Mouse (Mus musculus): ENCODE results near the gene Ppp1r14a.

The Ppp1r14a gene

GRCm38 (mm10) chr7:29303738-29304462, 14.8 kb downstream of the Ppp1r14a start, which contains the start of gene Dpf1:
Gene Dpf1 (plus strand): TSS chr7:29303951.
- peak; percentile 52 to 61 for DNase-seq (ENCODE audit: low spot score in 2 of 2)

GRCm38 (mm10) chr7:29304463-29305262, 15.6 kb downstream of the Ppp1r14a start:
- DNase-seq (ENCODE audit: low spot score in 2 of 2), result no peak

GRCm38 (mm10) chr7:29305263-29305988, 16.3 kb downstream of the Ppp1r14a start:
- DNase-seq (ENCODE audit: low spot score in 2 of 2), result no peak

GRCm38 (mm10) chr7:29306108-29306507, 17.0 kb downstream of the Ppp1r14a start:
- no peak for DNase-seq (ENCODE audit: low spot score in 2 of 2)

- DNase-seq (ENCODE audit: low spot score in 2 of 2), result no peak
Observed at GRCm38 (mm10) chr7:29306619-29307018, 17.5 kb downstream of the Ppp1r14a start.

GRCm38 (mm10) chr7:29307350-29308104, 18.4 kb downstream of the Ppp1r14a start:
- DNase-seq (ENCODE audit: low spot score in 2 of 2), result peak; percentile 85 to 87

GRCm38 (mm10) chr7:29309221-29309721, 20.2 kb downstream of the Ppp1r14a start:
- no peak for DNase-seq (ENCODE audit: low spot score in 2 of 2)

GRCm38 (mm10) chr7:29309749-29310148, 20.6 kb downstream of the Ppp1r14a start:
- DNase-seq (ENCODE audit: low spot score in 2 of 2), result no peak

GRCm38 (mm10) chr7:29313051-29313450, 23.9 kb downstream of the Ppp1r14a start:
- DNase-seq (ENCODE audit: low spot score in 2 of 2), result no peak

- no peak for DNase-seq (ENCODE audit: low spot score in 2 of 2)
Observed at GRCm38 (mm10) chr7:29313572-29314261, 24.6 kb downstream of the Ppp1r14a start.

GRCm38 (mm10) chr7:29314844-29315628, 25.9 kb downstream of the Ppp1r14a start:
- DNase-seq (ENCODE audit: low spot score in 2 of 2), result no peak

- DNase-seq (ENCODE audit: low spot score in 2 of 2), result no peak
Observed at GRCm38 (mm10) chr7:29316137-29316734, 27.1 kb downstream of the Ppp1r14a start.

GRCm38 (mm10) chr7:29316976-29317375, 27.9 kb downstream of the Ppp1r14a start:
- DNase-seq (ENCODE audit: low spot score in 2 of 2), result no peak

- no peak for DNase-seq (ENCODE audit: low spot score in 2 of 2)
Observed at GRCm38 (mm10) chr7:29317558-29317957, 28.4 kb downstream of the Ppp1r14a start.

GRCm38 (mm10) chr7:29318115-29318911, 29.2 kb downstream of the Ppp1r14a start:
- DNase-seq (ENCODE audit: low spot score in 2 of 2), result peak in 1 of 2 experiments; percentile 45

GRCm38 (mm10) chr7:29319337-29320307, 30.5 kb downstream of the Ppp1r14a start:
- DNase-seq (ENCODE audit: low spot score in 2 of 2), result no peak

- no peak for DNase-seq (ENCODE audit: low spot score in 2 of 2)
Observed at GRCm38 (mm10) chr7:29327087-29327486, 38.0 kb downstream of the Ppp1r14a start.
